Mouse (Mus musculus) intestine, embryonic 16.5 days (tissue): ENCODE data around the gene Lcp2. TPM values are rescaled to one million over a fixed set of nuclear protein-coding genes. Genes with fewer than 3 reads are reported as not detected.

Experiments used
- ATAC-seq: fragments of 200-750 bp; cut with Nextera tagmentation; 2 replicates; pipeline ENCODE4 v1.8.0; 2017; ENCODE audit warnings: moderate TSS enrichment, moderate library complexity
- H3K27ac ChIP-seq: fragments of 300-500 bp; sonication (generic); 2 replicates; pipeline ENCODE4 v1.5.1; 2014; ENCODE audit warnings: mild to moderate bottlenecking, low read length
- H3K27me3 ChIP-seq: fragments of 300-500 bp; sonication (generic); replicated peaks from 2 replicates; pipeline ENCODE4 v1.6.1; 2014; ENCODE audit warnings: low read length, control low read depth, mixed read lengths; ENCODE audit not compliant: control insufficient read depth, insufficient read depth
- H3K36me3 ChIP-seq: fragments of 300-500 bp; sonication (generic); 2 replicates; pipeline ENCODE4 v1.6.1; 2014; ENCODE audit warnings: low read length, control low read depth; ENCODE audit not compliant: control insufficient read depth, insufficient read depth
- H3K4me1 ChIP-seq: fragments of 300-500 bp; sonication (generic); 2 replicates; pipeline ENCODE4 v1.6.1; 2014; ENCODE audit warnings: low read length, control low read depth, mixed read lengths; ENCODE audit not compliant: control insufficient read depth, insufficient read depth
- H3K4me2 ChIP-seq: fragments of 300-500 bp; sonication (generic); 2 replicates; pipeline ENCODE4 v1.6.1; 2014; ENCODE audit warnings: low read depth, low read length, control low read depth
- H3K4me3 ChIP-seq: fragments of 300-500 bp; sonication (generic); 2 replicates; pipeline ENCODE4 v1.5.1; 2014; ENCODE audit warnings: mild to moderate bottlenecking, low read length
- H3K9ac ChIP-seq: fragments of 300-500 bp; sonication (generic); 2 replicates; pipeline ENCODE4 v1.6.1; 2014; ENCODE audit warnings: low read depth, low read length
- H3K9me3 ChIP-seq: fragments of 300-500 bp; sonication (generic); 2 replicates; pipeline ENCODE4 v1.6.1; 2016; ENCODE audit warnings: low read length, control low read depth; ENCODE audit not compliant: control insufficient read depth
- WGBS: fragments of 180-500 bp; shearing (Covaris S2); extraction: QIAGEN DNeasy Blood & Tissue Kit; methylation state at CpG from one replicate; pipeline ENCODE4 v1.1.7; 2014; 5-methylcytosine and 5-hydroxymethylcytosine counted together
- polyA plus RNA-seq: library from polyadenylated mRNA; unstranded; fragments of >200 nt; fragmentation: Nextera tagmentation; extraction: Ambion mirVana; gene quantifications from 2 replicates; pipeline ENCODE4 v1.2.1, GENCODE M21; 2015

Lcp2 gene
- polyA plus RNA-seq, 1 experiment from 2014 or later, result 4.1 TPM

DNA sequence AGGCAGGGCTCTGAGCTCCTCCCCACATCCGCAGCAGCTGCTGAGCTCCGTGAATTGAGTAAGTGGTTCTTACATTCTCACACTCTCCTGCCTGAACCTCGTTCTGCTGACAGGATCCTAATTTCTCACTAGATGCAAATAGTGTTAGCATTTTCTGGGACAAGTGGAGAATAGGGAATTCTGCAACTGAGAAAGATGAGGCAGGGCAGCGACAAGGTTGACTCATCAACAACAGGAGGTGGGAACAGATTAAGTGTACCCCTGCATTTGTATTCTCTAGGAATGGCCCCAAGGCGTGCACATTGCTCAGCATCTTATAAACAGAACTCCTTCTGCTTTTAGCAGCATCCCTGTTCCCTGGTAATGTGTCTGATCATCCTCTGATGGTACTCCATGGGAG, 6.7 kb upstream of the Lcp2 start:
- ATAC-seq, result no peak
- H3K4me3 ChIP-seq, result no peak overlapping the region
- H3K27me3 ChIP-seq, result no peaks in the 10 kb centered on the region
- H3K4me2 ChIP-seq, result no peak overlapping the region
- H3K36me3 ChIP-seq, result no peaks in the 10 kb centered on the region
- H3K9me3 ChIP-seq, result no peaks in the 10 kb centered on the region
- WGBS, result 78% methylated on average over 5 of the region's 5 CpGs
- no peak overlapping the region for H3K9ac ChIP-seq
- no peak overlapping the region for H3K27ac ChIP-seq
- H3K4me1 ChIP-seq, result no peaks in the 10 kb centered on the region

DNA sequence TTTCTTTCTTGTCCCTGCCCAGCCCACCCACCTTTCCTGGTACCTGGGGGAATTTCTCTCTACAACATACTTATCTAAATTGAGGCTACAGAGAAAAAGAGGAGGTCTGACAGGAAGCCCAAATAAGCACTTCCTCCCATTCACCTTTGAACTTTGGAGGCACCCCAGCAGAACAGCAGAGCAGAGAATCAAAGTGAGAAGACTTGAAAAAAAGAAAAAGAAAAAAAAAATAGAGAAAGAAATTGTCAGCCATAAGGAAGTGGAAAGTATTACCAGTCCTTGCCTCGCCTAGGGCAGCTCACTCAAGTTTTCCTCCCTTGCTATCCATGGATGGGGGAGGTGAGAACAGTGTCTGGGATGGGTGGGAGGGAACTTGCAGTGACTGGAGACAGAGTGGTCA, 3.9 kb upstream of the Lcp2 start:
- no peak for ATAC-seq
- Histone ChIP-seq H3K4me1 (no peaks in the 10 kb centered on the region), H3K4me3 (no peak overlapping the region), H3K4me2 (no peak overlapping the region), H3K9ac (no peak overlapping the region), H3K27ac (no peak overlapping the region), H3K27me3 (no peaks in the 10 kb centered on the region), H3K9me3 (no peaks in the 10 kb centered on the region), H3K36me3 (no peaks in the 10 kb centered on the region)
- WGBS, result 61% methylated on average over 1 of the region's 1 CpGs

- no peak overlapping the region for H3K4me3 ChIP-seq
- H3K9ac ChIP-seq, result no peak overlapping the region
- no peaks in the 10 kb centered on the region for H3K9me3 ChIP-seq
- H3K27ac ChIP-seq, result no peak overlapping the region
- 82% methylated on average over 5 of the region's 5 CpGs for WGBS
- no peaks in the 10 kb centered on the region for H3K4me1 ChIP-seq
- H3K27me3 ChIP-seq, result no peaks in the 10 kb centered on the region
- H3K36me3 ChIP-seq, result no peaks in the 10 kb centered on the region
- H3K4me2 ChIP-seq, result no peak overlapping the region
- ATAC-seq, result no peak
Measured at GRCm38 (mm10) chr11:34047542-34047937, 820 bp downstream of the Lcp2 start.

GRCm38 (mm10) chr11:34048375-34049124, 1.8 kb downstream of the Lcp2 start:
- Histone ChIP-seq H3K9ac (no peak overlapping the region), H3K4me2 (no peak overlapping the region), H3K4me3 (no peak overlapping the region), H3K4me1 (no peaks in the 10 kb centered on the region), H3K36me3 (no peaks in the 10 kb centered on the region), H3K9me3 (no peaks in the 10 kb centered on the region), H3K27me3 (no peaks in the 10 kb centered on the region), H3K27ac (no peak overlapping the region)
- no peak for ATAC-seq
- WGBS, result 89% methylated on average over 8 of the region's 8 CpGs

GRCm38 (mm10) chr11:34049125-34049379, 2.3 kb downstream of the Lcp2 start:
- Histone ChIP-seq H3K9ac (no peak overlapping the region), H3K27ac (no peak overlapping the region), H3K4me3 (no peak overlapping the region), H3K9me3 (no peaks in the 10 kb centered on the region), H3K27me3 (no peaks in the 10 kb centered on the region), H3K4me1 (no peaks in the 10 kb centered on the region), H3K4me2 (no peak overlapping the region), H3K36me3 (no peaks in the 10 kb centered on the region)
- ATAC-seq, result no peak
- WGBS, result 91% methylated on average over 1 of the region's 1 CpGs

GRCm38 (mm10) chr11:34050063-34050462, 3.3 kb downstream of the Lcp2 start:
- ATAC-seq, result no peak
- WGBS, result 73% methylated on average over 1 of the region's 1 CpGs
- no peaks in the 10 kb centered on the region for H3K4me1 ChIP-seq
- H3K27me3 ChIP-seq, result no peaks in the 10 kb centered on the region
- no peak overlapping the region for H3K4me3 ChIP-seq
- no peak overlapping the region for H3K27ac ChIP-seq
- H3K9me3 ChIP-seq, result no peaks in the 10 kb centered on the region
- no peaks in the 10 kb centered on the region for H3K36me3 ChIP-seq
- no peak overlapping the region for H3K4me2 ChIP-seq
- H3K9ac ChIP-seq, result no peak overlapping the region

DNA sequence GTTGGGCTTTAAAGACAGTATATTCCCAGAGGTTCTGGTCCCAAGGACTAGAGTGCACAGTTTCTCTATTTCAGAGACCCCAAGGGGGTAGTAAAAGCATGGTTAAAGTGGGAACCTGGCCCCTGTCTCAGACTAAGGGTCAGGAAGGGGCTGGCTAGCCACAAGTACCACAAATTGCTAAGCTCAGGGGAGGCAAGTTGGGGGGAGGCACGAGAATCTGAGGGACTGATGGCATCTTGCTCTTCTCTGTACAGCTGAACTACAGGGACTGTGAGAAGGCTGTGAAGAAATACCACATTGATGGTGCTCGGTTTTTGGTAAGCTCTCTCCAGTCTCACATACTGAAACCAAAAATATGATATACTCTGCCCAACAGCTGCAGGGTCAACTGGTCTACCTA, 3.9 kb downstream of the Lcp2 start:
- H3K27me3 ChIP-seq, result no peaks in the 10 kb centered on the region
- 74% methylated on average over 2 of the region's 2 CpGs for WGBS
- H3K36me3 ChIP-seq, result no peaks in the 10 kb centered on the region
- H3K4me2 ChIP-seq, result no peak overlapping the region
- H3K4me3 ChIP-seq, result no peak overlapping the region
- H3K4me1 ChIP-seq, result no peaks in the 10 kb centered on the region
- H3K9me3 ChIP-seq, result no peaks in the 10 kb centered on the region
- no peak overlapping the region for H3K27ac ChIP-seq
- no peak overlapping the region for H3K9ac ChIP-seq
- ATAC-seq, result no peak

GRCm38 (mm10) chr11:34053031-34053818, 6.5 kb downstream of the Lcp2 start:
- no peak for ATAC-seq
- H3K27ac ChIP-seq, result no peak overlapping the region
- no peaks in the 10 kb centered on the region for H3K36me3 ChIP-seq
- no peaks in the 10 kb centered on the region for H3K27me3 ChIP-seq
- no peak overlapping the region for H3K4me3 ChIP-seq
- no peaks in the 10 kb centered on the region for H3K4me1 ChIP-seq
- H3K4me2 ChIP-seq, result no peak overlapping the region
- no peaks in the 10 kb centered on the region for H3K9me3 ChIP-seq
- WGBS, result 74% methylated on average over 6 of the region's 6 CpGs
- no peak overlapping the region for H3K9ac ChIP-seq

GRCm38 (mm10) chr11:34054031-34054727, 7.5 kb downstream of the Lcp2 start:
- WGBS, result 75% methylated on average over 7 of the region's 7 CpGs
- ATAC-seq, result no peak
- H3K4me3 ChIP-seq, result no peak overlapping the region
- H3K36me3 ChIP-seq, result no peaks in the 10 kb centered on the region
- H3K27me3 ChIP-seq, result no peaks in the 10 kb centered on the region
- no peaks in the 10 kb centered on the region for H3K4me1 ChIP-seq
- no peak overlapping the region for H3K27ac ChIP-seq
- no peaks in the 10 kb centered on the region for H3K9me3 ChIP-seq
- no peak overlapping the region for H3K9ac ChIP-seq
- H3K4me2 ChIP-seq, result no peak overlapping the region
